Mouse (Mus musculus): Measurements from ENCODE around the gene Lax1. TPM values are rescaled to one million over a fixed set of nuclear protein-coding genes. Genes with fewer than 3 reads are reported as not detected.
"Not testable (repeated sequence)": the region's sequence is repeated elsewhere in the genome, so short reads cannot be mapped to it uniquely, and the experiment has no call there.

Lax1 gene
- not detected for total RNA-seq (2021)
- long read RNA-seq, experiment 1: 0 reads
- long read RNA-seq, experiment 2: 0 reads

DNA sequence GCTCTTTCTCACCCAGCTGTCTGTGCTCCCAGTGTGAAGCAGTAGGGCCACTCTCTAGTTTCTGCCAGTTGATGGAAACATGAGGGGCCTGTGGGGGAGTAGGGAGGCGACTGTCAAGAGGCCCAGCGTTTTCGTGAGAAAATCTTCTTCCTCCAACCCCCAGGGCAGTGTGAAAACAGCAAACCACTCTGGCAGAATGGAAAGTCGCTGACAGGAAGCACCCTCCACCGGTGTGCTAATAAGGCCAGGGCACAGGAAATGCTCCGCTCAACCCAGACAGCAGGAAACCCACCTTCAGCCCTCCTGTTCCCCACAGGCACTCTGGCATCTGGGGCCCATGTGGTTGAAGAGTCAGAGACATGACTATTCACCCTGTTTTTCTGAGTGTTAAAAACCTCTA lies at the start of gene Lax1:
Gene Lax1, minus strand, starts transcription at position 212 of the 400 bp plus-strand sequence.
- DNase-seq (ENCODE audit: low spot score): no peak

DNA sequence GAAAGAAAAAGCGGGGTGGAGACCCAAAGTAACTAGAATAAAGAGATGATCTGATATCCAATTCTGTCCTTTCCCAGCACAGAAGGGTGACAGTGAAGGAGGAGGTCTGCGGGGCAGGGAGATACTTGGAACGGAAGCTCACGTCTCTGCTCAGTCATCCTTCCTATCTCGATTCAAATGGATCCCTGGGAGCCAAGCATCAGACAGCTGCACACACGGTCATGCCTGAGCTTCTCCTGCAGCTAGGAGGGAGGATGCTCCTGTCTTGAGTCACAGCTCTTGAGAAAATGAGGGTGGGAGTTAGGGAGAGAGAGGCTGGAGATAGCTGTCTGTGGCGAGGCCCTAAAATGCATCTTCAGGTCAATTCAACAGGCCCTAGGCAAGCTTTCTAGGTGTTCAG lies 46.8 kb upstream of the Lax1 start:
- DNase-seq (ENCODE audit: low spot score): no peak

DNA sequence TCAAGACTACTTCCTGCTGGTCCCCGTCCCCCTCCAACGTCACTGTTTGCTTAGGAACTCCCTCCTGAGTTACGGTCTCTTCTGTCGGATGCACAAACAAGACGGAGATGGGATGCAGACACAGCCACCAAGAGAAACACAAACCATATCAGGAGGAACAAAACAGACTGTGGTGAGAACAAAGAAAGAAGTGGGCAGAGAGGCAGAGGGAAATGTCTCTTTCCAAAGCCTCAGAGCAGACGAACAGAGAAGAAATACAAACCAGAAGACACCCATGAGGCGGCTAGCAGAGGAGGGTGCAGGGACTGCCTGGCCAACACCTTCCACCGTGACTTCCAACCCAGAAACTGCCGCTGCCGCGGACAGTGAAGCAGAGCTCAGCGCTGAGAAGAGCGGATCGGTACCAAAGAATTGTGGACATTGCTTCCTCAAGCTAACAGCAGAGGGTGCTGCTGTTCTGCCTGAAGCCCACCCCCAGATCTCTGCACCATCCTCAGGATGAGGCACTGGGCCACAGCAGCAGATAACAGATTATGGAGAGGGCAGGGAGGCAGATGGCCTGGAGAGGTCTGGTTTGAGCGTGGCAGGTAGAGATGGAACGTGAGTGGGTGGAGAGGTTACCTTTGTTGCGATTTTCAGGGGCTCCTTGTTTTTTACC lies 46.2 kb upstream of the Lax1 start:
- DNase-seq (ENCODE audit: low spot score): peak; percentile 42

DNA sequence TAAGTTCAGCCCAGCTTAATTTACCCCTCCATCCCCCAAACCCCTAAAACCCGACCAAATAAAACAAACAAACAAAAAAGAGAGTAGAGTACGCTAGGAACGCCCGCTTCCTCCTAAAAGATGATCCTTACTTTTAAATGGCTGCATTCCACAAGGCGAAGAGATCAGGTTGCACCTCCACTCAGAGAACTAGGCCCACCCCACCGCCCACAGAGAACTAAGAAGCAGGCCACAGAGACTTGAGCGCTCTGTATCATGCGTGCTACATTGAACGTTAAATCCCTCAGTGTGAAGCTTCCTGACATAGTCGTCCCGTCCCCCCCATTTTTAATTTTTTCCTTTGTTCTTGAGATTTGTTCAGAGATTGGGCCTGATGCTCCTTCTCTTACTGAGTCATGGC lies 42.9 kb upstream of the Lax1 start:
- DNase-seq (ENCODE audit: low spot score): no peak

DNA sequence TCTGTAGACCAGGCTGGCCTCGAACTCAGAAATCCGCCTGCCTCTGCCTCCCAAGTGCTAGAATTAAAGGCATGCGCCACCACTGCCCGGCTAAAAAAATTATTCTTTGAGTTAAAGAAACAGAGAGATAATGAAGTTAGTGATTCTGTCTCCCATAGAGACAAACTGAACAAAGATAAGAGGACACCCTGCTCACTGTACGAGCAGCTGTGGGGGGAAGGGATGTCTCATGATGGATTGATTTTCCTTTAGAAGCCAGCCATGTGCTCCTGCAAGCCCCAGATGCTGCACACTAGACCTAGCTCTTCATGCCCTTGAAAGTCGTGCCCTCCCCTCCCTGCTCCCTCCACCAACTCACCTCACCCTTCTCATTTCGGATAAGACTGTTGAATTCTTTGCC lies 38.4 kb upstream of the Lax1 start:
- no peak for DNase-seq (ENCODE audit: low spot score)

DNA sequence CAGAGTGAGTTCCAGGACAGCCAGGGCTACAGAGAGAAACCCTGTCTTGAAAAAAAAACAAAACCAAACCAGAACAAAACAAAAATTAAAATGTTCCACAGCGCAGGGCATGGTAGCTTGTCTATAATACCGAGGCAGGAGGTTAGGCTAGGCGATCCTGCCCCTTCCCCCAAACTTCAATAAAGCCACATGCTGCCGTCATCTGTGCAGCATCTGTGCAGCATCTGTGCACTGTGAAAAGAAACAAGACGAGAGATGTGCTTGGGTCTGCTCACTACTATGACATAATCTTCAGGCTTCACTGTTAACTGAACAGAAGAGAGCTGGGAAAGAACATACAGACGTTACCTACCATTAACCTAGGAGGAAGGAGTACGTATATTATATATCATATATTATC lies 30.4 kb upstream of the Lax1 start:
- DNase-seq (ENCODE audit: low spot score): no peak

DNA sequence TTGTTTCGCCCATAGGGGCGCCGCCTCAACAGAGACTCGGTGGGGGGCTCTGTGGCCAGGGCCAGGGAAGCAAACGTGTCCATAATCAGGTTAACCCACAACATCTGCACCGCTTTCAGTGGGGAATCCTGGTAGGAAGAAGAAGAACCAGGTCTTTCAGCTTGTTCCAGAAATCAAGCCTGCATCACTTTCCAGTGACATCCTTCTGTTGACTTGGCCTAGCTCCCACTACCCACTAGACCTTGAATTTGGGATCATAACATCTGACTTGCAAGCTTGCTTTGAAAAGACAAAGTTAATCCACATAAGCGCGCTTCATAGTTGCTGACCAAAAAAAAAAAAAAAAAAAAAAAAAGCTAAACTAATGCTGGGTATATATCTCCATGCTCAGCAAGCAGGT lies 28.9 kb upstream of the Lax1 start:
- DNase-seq (ENCODE audit: low spot score): no peak

DNA sequence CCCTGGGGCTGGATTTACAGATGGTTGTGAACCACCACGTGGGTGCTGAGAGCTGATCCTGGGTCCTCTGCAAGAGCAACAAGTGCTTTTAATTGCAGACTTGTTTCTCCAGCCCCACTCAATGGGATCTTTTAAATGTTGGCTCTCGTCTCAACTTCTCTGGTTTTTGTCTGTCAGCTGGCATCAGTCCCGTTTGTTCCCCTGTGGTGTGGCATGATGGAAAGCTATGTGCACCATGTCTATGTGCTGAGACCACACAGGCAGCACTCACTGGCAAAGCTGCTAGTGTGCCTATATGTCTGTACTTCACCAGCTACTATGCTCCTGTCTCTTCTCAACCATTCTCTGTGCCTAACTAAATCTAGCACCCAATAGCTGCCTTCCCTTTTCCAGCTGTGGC lies 28.4 kb upstream of the Lax1 start:
- no peak for DNase-seq (ENCODE audit: low spot score)

DNA sequence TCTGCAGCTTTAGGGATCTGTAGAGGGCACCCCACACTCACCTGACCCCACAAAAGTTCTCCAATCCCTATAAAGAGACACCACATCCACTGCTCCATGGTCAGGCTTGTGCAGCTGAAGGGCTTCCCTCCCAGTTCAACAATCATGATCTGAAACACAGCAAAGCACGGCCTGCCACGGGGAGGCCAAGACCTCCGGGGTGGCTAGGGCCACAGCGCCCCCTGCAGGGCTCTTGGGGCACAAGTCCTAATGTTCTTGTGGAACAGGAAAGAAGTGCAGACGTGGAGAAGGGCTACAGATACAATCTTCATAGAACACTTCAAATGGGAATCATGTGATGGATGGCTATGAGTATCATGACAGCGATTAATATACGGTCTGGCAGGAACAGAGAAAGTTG lies 26.6 kb upstream of the Lax1 start:
- peak; percentile 57 for DNase-seq (ENCODE audit: low spot score)

DNA sequence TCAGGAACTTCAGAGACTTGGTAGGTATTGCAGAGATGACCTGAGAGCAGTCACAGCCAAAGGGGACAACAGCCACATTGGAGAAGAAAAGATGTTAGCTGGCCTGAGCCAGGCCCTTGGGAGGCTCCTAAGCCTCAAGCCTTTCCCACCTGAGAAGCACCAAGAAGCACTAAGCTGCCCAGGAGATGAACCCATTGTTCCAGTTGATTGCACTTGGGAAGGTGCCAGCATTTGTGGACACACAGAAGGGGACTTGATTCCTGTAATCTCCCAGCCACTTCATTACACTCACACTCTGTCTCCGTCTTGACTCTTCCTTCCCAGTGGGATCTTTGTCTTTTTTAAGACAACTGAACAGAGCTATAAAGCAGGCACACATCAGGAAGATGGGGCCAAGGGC lies 25.3 kb upstream of the Lax1 start:
- no peak for DNase-seq (ENCODE audit: low spot score)

DNA sequence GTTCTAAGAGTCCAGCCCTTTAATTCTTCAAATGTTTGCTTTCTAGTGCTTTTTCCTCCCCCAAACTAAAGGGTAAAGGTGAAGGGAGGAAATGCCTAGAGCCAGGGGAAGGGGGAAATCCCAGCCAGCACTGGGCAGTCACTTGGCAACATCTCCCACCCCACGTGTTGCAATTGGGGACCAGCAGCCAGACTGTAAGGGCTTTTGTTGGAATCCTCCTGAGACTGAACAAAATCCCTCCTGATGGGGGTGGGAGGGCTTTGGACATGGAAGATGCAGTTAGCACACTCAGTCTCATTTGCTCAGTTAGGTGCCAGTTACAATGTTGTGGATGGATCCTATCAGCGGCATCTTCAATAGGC lies 23.1 kb upstream of the Lax1 start:
- peak; percentile 15 for DNase-seq (ENCODE audit: low spot score)

DNA sequence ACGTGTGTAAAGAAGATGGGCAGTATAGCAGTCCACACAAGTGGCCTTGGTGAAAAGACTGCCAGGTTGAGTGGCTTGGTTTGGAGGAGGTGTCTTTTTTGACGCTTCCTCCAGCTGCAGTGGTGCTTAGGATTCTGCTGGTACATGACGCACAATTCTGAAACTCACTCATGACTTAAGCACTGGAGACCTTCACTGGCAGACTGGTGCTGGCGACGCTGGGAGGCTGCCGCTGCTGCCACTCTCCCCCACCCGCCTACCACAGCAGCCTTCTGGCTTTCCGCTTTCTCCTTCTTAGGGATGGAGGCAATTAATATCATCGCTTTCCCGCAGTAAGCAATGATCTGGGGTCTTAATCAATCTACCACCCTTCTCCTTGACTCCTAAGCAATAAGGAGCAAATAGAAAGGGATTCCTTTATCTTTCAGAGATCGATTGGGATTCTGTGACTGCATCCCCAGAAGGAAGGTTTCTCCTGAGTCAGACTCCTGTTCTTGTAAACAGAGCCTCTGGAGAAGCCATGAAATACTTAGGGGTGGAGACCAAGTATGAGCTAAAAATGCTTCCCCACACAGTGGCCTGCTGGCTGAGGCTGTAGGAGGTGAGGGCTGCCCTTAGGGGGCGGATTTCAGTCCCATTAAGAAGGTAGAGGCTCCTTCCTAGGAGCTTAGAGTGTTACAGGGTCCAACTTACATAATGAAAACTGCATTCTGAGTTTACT lies 22.5 kb upstream of the Lax1 start:
- no peak for DNase-seq (ENCODE audit: low spot score)

DNA sequence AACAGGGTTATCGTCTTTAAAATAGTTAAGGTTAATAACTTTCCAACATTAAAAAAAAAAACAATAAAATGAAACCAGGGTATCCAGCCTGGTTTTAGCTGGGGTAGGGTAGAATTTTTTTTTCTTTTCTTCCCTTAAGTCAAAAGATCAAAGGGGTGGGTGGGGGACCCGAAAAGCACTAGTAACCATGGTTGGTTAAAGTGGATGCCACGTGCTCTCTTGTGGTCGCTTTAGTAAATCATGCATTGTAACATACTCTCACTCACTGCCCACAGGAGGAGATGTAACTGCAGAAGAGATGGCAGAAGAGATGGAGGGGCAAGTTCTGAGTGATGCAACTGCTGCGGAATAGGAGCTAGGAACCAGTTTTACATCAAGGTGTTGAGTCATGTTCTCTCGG lies 21.5 kb upstream of the Lax1 start:
- no peak for DNase-seq (ENCODE audit: low spot score)

DNA sequence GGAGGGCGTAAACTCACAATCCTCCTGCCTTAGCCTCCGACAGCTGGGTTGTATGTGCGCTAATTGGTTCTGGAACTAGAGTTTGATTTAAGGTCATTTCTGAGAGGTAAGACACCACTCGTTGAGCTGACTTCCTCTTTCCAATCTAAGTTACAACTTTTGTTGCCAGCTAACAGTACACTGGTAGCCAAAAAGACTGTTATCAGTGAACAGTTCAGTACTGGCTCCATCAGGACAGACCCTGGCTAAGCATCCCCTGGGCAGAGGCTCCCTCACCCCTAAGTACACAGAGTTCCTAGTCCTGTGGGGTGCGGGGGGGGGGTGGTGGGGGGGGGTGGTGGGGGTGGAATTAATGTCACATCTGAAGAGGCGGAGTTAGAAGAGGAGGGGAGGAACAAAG lies 21.0 kb upstream of the Lax1 start:
- no peak for DNase-seq (ENCODE audit: low spot score)

DNA sequence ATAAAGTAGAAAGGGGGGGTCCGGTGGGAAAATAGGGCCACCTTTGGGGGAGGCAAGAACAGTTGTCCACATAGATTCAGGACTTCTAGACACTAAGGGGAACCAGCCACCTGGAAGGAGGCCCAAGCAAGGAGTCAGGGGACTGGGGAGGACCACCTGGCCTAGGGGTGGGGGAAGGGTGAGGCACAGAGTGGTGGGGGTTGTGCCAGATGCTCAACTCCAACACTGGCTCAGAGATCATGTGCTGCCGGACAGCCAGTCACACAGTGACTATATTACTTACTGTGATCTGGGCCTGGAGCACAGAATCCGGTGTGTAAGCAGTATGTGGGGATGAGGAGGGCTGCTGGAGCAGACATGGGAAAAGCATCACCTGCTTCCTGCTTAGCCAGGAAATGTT lies 19.4 kb upstream of the Lax1 start:
- no peak for DNase-seq (ENCODE audit: low spot score)

DNA sequence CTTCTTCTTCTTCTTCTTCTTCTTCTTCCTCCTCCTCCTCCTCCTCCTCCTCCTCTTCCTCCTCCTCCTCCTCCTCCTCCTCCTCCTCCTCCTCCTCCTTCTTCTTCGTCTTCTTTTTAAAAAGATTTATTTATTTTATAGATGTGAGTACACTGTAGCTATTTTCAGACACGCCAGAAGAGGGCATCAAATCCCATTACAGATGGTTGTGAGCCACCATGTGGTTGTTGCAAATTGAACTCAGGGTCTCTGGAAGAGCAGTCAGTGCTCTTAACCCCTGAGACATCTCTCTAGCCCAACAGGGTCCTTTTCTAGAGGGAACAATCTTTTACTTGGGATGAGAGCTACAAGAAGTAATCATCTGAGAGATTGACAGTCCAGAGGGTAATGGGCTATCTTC lies 11.9 kb upstream of the Lax1 start:
- DNase-seq (ENCODE audit: low spot score): not testable (repeated sequence)

DNA sequence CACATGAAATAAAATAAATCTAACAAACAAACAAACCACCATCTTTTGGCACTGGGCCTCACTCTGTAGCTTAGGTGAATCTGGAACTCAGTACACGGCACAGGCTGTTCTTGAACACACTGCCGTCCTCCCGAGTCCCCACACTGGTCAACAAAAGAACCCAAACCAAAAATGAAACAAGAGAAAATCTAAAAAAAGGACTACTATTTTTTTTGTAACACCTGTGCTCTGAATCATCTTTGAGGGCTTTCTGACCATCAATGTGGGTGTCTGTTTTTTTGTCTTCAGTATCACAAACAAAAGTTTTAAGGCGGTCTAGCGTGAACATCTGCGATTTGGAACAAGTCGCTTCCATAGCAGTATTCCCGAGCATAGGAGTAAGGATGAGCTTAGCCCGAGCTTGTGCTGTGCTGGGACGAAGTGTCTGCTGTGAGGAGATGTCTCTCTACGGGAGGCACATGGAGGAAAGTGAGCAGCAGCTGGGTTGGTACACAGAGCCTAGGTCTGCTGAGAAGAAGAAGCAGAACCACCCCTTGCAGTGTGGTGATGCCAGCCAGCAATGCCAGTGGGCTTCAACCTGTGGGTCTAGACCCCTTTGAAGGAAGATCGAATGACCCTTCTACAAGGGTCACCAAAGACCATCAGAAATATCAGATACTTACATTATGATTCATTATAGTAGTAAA lies 8.2 kb upstream of the Lax1 start:
- no peak for DNase-seq (ENCODE audit: low spot score)

DNA sequence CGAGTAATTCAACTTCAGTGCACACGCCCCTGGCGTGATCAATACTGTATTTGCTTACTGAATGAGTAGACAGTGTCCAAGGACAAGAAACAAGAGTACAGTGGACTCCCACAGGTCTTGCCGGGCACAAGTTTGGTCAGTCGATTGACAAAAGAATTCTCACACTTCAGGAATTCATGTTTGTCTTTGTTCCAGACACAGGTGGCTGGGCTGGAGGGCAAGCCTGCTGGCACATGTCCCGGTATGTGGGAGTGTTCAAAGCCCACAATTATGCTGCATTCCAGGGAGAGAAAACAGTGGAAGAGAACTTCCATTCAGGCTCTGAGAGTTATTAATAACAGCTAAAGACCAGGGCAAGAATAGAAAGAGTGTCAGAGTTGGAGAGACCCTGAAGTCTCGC lies 6.0 kb upstream of the Lax1 start:
- DNase-seq (ENCODE audit: low spot score): no peak

DNA sequence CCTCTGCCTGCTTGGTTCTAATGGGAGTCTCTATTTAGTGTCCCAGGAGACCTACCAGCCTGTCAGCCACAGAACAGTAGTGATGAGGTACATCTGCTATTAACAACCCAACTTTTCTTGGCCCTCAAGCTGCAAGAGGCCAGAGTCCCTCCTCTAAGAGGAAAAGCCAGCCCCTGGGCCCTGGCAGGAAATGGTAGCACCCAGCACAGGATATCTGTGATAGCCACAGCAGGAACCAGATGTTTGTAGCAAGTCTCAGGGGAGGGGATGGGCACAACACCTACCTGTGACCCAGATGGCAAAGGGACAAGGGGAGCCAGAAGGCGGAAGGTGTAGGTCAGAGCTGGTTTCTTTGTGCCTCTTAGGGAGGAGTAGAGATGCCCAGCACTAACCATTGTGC lies 5.0 kb upstream of the Lax1 start:
- no peak for DNase-seq (ENCODE audit: low spot score)

DNA sequence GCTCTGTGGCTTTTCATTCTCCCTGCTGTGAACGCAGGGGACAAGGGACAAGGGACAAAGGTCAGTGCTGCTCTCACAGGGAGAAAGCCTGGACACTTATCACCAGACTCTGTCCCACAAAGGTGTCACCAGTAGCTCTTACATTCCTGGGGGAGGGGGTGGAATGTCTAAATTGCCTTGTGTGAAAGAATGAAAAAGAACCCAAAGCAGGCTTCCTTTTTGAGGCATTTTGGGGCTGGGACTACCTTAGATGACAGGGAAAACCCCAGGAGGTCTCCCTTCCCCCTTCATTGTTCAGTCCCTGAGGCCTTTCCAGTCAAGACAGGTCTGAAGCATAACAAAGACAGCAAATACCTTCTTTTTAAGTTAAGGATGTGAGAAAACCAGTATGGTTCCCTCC lies 4.4 kb upstream of the Lax1 start:
- DNase-seq (ENCODE audit: low spot score): no peak

DNA sequence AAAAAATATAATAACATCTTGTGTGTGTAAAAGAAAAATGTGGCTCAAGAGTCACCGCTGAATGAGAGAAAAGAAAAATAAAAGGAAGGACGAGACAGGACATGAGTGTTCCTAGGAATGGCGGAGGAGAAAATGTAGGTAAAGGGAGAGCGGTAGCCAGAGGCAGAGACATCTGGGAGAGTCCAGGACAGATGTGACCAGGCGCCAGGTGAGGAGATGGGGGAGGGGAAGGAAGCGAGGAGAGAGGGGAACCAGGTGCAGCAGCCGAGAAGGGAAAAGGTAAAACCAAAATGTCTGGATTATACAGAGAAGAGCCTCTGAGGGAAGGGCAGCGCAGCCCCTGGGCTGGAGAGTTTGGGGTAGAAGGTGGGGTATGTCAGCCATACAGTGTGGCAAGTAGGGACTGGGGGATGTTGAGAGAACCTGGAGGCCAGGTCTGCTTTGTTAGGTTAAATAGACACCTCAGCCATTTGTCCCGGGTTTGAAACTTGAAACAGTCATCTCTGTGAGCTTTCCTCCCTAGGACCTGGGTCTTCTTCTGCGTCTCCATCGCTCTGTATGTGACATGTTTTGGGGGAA lies 3.7 kb upstream of the Lax1 start:
- DNase-seq (ENCODE audit: low spot score): no peak

DNA sequence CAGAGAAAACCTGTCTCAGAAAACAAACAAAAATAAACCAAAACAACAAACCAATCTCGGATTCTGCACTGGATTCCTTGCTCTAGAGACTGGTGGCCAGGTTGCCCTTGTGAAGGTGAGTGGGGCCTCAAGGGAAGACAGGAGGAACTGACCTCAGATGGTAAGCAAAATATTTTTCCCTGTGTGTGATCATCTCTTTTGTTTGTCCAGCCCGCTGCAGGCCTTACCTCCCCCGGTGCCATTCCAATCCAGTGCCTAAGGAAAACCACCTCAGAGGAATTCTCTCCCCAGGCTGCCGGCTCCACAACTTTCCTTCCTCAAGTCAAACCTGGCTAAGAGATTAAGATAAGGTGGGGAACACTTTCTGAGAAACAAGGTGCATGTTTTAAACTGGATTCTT lies 2.3 kb upstream of the Lax1 start:
- no peak for DNase-seq (ENCODE audit: low spot score)

DNA sequence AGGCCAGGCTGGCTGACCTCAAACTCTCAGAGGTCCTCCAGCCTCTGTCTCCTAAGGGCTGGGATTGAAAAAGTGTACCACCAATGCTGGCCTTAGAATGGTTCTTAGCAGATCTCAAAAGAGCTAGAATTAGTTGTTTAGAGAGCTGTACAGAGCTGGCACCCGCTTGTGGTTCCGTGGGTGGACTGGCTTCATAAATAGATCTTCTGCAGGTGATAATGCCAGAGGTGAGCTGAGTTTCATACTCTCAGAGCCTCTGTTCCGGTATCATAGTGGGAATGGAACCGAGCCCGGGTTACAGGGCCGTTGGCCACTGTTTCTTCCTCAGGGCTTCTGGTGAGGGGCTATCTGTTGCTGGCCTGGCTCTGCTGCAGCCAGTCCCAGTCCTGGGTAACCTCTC lies 1.1 kb upstream of the Lax1 start:
- no peak for DNase-seq (ENCODE audit: low spot score)
